Mouse (Mus musculus): ENCODE data around the gene Setd6. TPM values are rescaled to one million over a fixed set of nuclear protein-coding genes. Genes with fewer than 3 reads are reported as not detected.

The Setd6 gene
- polyA plus RNA-seq, 1 experiment from 2014 or later = 18.2 TPM

DNA sequence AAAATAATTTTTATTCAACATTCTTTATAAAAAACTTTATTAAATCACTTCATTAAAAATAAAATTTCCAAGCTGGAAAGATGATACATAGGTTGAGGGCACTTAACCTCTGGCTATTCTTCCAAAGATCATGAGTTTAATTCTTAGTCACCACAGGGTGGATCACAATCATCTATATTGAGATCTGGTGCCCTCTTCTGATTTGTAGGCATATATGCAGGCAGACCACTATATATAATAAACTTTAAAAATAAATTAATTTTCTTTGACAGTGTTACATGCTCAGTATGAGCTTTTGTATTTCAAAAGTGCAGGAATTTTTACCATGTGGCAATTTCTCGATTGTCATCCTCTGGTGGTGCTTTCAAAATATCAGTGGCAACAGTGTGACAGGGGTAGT lies 48.5 kb downstream of the Setd6 start:
- WGBS = 86% methylated on average over 1 of the region's 1 CpGs
- ATAC-seq (ENCODE audit: insufficient number of reproducible peaks, insufficient read depth, low FRiP score, low TSS enrichment, low read depth) = no peak
- Histone ChIP-seq H3K27me3 (no peaks in the 10 kb centered on the region), H3K9me3 (no peaks in the 10 kb centered on the region), H3K4me1 (replicated peaks) (no peaks in the 10 kb centered on the region), H3K9ac (replicated peaks) (no peak overlapping the region), H3K4me3 (replicated peaks) (no peak overlapping the region), H3K27ac (no peak overlapping the region), H3K4me2 (no peak overlapping the region), H3K36me3 (peaks cover 93% of the 10 kb centered on the region)

Small RNA genes within 50 kb of the gene (microRNA-seq; reads per million reads assigned to microRNA genes)
- 1.6 reads per million for gene Mir7073

Other genes starting within 250 kb of the Setd6 start
- gene Csnk2a2, start 225.8 kb upstream of the Setd6 start, polyA plus RNA-seq (2016; fragmentation: Nextera tagmentation; extraction: Ambion mirVana) = 12.6 and 14.0 TPM in 2 replicates
- not detected in 2 replicates for gene Ccdc113, start 181.8 kb upstream of the Setd6 start, polyA plus RNA-seq (2016; fragmentation: Nextera tagmentation; extraction: Ambion mirVana)
- gene Prss54, start 139.5 kb upstream of the Setd6 start, polyA plus RNA-seq (2016; fragmentation: Nextera tagmentation; extraction: Ambion mirVana) = not detected in 2 replicates
- 27.1 and 28.9 TPM in 2 replicates for gene Gins3, start 82.4 kb upstream of the Setd6 start, polyA plus RNA-seq (2016; fragmentation: Nextera tagmentation; extraction: Ambion mirVana)
- 13.1 and 14.0 TPM in 2 replicates for gene Ndrg4, start 38.9 kb upstream of the Setd6 start, polyA plus RNA-seq (2016; fragmentation: Nextera tagmentation; extraction: Ambion mirVana)
- 91.3 and 109 TPM in 2 replicates for gene Cnot1, start 91.6 kb downstream of the Setd6 start, polyA plus RNA-seq (2016; fragmentation: Nextera tagmentation; extraction: Ambion mirVana)
- gene Sap18b, start 109.5 kb downstream of the Setd6 start, polyA plus RNA-seq (2016; fragmentation: Nextera tagmentation; extraction: Ambion mirVana) = 404 and 454 TPM in 2 replicates
- gene Slc38a7, start 137.7 kb downstream of the Setd6 start, polyA plus RNA-seq (2016; fragmentation: Nextera tagmentation; extraction: Ambion mirVana) = 12.0 and 13.6 TPM in 2 replicates
- 169 and 193 TPM in 2 replicates for gene Got2, start 172.7 kb downstream of the Setd6 start, polyA plus RNA-seq (2016; fragmentation: Nextera tagmentation; extraction: Ambion mirVana)

Data from limb, embryonic 12.5 days (tissue).